Mouse (Mus musculus) thymus, postnatal 36 days (tissue): ENCODE data around the gene Uggt1.

Experiments used
- DNase-seq, 2 experiments: peaks; one replicate each; pipeline ENCODE4 v3.0.0; 2022; ENCODE audit warnings: mixed read lengths in 2 of 2

The Uggt1 gene

DNA sequence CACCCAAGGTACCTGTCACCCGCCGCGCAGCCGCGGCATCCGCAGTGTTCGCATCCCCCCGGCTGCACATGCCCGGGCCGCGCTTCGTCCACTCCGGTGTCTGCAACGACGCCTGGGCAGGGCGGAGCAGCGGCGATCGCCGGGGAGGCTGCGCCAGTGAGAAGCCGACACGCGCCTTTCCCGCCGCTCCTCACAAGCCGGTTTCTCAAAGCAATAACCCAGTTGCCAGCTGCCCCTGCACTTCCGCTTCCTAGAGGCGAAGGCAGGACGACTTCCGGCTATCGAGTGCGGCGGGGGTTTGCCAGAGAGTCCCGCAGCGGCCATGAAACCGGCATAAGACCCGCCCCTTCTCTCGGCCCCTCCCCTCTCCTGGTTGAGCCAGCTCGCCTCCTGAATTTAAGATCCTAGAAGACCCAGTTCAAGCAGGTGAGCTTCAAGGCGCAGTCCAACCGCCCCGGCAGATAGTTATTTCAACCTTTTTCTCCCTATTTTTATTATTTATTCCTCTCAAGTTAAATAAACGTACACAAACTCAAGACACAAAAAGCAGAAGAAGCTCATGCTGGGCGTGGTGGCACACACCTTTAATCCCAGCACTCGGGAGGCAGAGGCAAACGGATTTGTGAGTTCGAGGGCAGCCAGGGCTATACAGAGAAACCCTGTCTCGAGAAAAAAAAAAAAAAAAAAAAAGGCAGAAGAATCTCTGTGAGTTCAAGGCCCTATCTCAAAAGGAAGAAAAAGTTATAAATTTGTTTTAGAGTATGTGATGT, at the start of gene Uggt1:
Uggt1 (minus strand) TSS at position 663 of the 770 bp plus-strand sequence.
- peak; percentile 89 to 93 for DNase-seq

- DNase-seq = peak in 1 of 2 experiments; percentile 51
Measured at GRCm38 (mm10) chr1:36293470-36293869, 49.0 kb upstream of the Uggt1 start.

- DNase-seq = peak in 1 of 2 experiments; percentile 65
Measured at GRCm38 (mm10) chr1:36281849-36282248, 37.3 kb upstream of the Uggt1 start.

GRCm38 (mm10) chr1:36280938-36281337, 36.4 kb upstream of the Uggt1 start:
- no peak for DNase-seq

GRCm38 (mm10) chr1:36279202-36279601, 34.7 kb upstream of the Uggt1 start:
- peak; percentile 86 to 91 for DNase-seq

DNA sequence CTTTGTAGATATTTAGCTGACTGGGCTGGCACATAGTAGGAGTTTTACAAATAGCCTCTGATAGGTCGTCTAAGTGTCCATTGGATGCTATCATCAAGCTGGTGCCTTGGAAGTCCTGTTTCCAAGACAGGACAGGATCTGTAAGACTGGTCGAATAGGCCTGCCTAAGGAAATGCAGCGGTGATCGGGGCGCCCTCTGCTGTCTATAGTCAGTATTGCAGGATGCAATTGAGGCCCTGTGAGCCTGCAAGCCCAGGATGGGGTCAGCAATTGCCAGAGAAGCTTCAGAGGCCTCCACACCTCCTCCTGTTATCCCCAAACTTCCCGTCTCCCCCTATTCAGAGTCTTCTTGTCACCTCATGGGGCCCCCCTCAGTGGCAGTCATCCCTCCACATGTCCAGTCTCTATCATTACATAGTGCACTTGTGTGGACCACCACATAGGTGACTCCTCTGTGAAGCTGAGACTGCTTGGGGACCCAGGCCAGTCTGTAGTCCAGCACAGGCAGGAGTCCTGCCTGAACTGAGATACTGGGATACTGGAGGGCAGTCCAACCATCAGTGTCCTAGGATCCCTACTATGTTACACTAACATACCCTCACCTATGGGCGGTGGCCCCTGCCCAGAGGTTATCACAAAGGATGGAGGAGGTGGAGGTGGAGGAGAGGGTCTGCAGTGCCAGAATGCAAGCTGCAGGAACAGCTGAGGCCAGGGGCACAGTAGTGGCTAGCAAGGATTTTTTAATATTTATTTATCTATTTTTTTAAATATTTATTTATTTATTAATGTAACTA, 32.9 kb upstream of the Uggt1 start:
- DNase-seq = peak; percentile 82 to 89

DNA sequence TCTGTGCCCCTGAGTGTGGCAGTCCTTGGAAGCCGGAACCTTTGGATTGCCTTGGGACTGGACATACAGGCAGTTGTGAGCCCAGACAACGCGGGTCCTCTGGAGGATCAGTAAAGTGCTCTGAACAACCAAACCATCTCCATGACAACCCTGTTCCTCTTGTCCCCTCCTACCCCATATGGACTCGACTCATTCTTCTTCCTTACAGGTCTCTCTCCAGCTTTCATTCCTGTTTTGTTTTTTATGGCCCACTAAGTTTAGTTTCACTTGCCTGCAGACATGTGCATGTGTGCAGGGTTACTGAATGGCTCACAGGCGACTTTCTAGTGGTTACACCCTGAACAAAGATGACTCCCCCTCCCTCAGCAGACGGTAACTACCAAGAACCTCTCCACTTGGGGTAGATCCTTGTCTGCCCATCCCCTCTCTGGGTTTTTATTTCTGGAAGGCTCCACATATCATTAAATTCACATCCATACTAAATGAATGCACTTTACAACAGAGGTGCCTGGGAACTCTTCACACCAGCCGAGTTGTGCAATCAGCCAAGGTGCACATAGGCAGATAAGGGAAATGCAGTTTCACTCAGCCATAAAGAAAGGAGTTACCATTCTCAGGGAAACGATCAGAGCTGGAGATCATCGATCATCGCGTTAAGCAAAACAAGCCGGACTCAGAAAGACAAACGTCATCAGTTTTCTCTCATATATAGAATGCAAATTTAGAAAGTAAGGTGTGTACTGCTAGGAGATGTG, 31.3 kb upstream of the Uggt1 start:
- DNase-seq = no peak

DNA sequence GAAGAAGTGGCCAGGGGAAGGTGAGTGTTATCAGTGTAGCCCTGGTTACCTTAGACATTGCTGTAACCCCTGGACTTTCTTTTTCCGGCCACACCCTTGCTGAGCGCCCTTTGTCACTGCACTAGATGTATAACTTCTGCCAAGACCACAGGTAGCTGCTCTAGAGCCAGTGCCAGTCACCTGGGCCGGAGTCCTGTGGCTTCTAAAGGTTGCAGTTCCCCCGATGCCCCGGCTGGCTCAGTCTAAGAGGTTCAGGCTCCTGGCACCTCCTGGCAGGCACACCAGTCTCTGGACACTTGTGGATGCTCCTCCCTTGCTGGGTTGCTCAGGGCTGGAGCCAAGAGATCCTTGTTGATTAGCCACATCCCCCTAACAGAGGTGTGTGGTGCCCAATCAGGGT, 29.9 kb upstream of the Uggt1 start, which contains the start of gene Neurl3:
Neurl3 (minus strand) TSS at position 225 of the 400 bp plus-strand sequence.
- peak in 1 of 2 experiments; percentile 7 for DNase-seq

DNA sequence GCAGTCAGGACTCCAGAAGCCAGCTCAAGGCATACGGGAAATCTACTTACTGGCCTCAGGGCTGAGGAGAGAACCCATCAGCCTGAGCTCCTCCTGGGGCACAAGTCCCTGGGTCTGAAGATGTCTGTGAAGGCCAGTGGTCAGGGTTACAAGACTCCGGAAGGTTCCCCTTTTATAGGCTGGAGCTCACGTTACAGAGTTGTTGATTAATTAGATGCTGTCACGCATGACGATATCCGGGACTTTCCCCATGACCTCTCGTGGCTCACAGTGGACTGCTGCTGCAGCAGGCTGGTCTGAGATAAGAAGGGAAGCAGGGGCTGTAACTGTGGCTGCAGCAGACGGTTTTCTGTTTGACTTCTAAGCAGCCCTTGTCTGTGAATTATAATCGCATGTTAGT, 28.8 kb upstream of the Uggt1 start:
- DNase-seq = peak in 1 of 2 experiments; percentile 17

DNA sequence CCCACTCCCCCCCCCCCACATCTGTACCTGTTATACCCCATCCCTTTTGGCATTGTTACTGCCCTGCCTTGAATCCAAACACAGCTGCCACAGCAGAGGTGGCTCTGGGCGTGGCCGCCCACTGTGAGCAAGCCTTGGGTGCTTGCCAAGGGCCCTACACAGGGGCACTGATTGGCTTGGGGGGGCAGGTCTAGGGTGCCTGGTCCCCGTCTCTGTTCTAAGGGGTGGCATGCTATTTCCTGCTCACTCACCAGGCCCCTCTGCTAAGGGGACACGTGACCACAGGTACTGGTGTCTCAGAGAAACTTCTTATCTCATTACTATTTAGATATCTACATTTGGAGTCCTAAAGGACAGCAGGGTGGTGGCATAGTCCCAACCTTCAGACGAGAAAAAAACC, 28.0 kb upstream of the Uggt1 start:
- DNase-seq = peak in 1 of 2 experiments; percentile 58

- DNase-seq = no peak
Measured at GRCm38 (mm10) chr1:36271516-36272230, 27.2 kb upstream of the Uggt1 start.

GRCm38 (mm10) chr1:36270666-36271065, 26.1 kb upstream of the Uggt1 start:
- no peak for DNase-seq

- no peak for DNase-seq
Measured at GRCm38 (mm10) chr1:36269121-36269795, 24.7 kb upstream of the Uggt1 start.

DNA sequence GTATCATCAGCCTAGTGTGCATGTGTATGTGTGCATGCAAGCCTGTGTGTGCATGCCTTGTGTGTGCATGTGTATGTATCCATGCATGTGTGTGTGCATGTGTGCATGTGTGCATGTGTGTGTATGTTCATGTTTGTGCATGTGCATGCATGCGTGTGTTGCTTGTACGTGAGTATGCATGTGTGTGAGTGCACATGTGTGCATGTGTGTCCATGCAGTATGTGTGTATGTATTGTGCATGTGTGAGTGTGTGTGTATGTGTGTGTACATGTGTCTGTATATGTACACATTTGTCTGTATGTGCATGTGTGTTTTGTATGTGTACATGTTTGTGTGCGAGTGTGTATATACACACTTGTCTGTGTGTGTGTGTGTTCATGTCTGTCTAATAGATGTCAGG, 23.1 kb upstream of the Uggt1 start:
- no peak for DNase-seq

- peak in 1 of 2 experiments; percentile 21 for DNase-seq
Measured at GRCm38 (mm10) chr1:36266293-36266692, 21.8 kb upstream of the Uggt1 start.

DNA sequence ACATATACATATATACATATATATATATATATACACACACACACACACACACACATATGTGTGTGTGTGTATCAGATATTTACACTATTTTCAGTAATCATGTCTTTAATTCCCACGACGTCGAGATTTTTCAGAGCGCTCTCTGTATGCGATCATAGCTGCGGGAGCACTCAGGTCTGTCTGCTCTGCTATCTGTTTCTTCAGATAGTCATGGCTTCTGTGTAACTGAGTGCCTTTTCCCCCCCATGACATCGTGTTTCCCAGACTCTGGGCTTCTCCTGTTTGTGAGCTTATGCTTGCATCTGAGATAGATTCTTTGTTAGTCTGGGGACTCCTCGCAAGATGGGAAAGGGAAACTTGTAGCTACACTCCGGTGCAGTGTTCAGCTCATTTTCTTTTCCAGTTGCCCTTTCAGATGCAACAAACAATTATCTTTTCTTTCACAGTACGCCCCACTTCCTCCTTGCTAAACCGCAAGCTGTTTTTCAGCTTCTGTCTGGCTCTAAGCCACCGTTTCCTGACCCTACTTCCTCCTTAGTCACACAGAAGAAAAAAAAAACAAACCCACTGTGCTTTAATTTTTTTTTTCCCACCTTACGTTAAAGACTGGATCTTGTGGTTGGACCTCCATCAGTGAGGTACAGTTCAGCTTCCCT, 19.4 kb upstream of the Uggt1 start:
- peak; percentile 67 to 76 for DNase-seq

- peak; percentile 40 for DNase-seq
Measured at GRCm38 (mm10) chr1:36261708-36262504, 17.4 kb upstream of the Uggt1 start.

- no peak for DNase-seq
Measured at GRCm38 (mm10) chr1:36260418-36260817, 15.9 kb upstream of the Uggt1 start.

- DNase-seq = no peak
Measured at GRCm38 (mm10) chr1:36259281-36259680, 14.8 kb upstream of the Uggt1 start.

DNA sequence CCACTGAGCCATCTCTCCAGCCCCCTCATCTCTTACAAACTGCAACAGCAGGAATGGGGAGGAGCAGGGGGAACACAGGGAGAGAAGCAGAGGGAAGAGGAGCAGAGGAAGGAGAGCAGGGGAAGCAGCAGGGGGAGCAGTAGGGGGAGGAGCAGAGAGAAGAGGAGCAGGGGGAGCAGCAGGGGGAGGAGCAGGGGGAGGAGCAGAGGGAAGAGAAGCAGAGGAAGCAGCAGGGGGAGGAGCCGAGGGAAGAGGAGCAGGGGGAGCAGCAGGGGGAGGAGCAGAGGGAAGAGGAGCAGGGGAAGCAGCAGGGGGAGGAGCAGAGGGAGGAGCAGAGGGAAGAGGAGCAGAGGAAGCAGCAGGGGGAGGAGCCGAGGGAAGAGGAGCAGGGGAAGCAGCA, 14.1 kb upstream of the Uggt1 start:
- no peak for DNase-seq
